Mouse (Mus musculus): ENCODE data around the gene Dscaml1. TPM values are rescaled to one million over a fixed set of nuclear protein-coding genes. Genes with fewer than 3 reads are reported as not detected.

Dscaml1 gene
- 2.3 and 4.8 TPM in 2 replicates for polyA plus RNA-seq (2016; fragmentation: Nextera tagmentation; extraction: Ambion mirVana)

GRCm38 (mm10) chr9:45426456-45426855, at the start of gene Dscaml1:
TSS of gene Dscaml1 (plus strand) at chr9:45426628.
- Histone ChIP-seq H3K27ac (no peak within 1 kb of the TSS), H3K4me2 (replicated peaks) (no peak within 1 kb of the TSS), H3K9ac (no peak within 1 kb of the TSS), H3K9me3 (replicated peaks) (no peaks in the 10 kb centered on the region), H3K4me3 (no peak within 1 kb of the TSS), H3K27me3 (peaks cover 54% of the 10 kb centered on the region), H3K4me1 (peaks cover 15% of the 10 kb centered on the region), H3K36me3 (no peaks in the 10 kb centered on the region)
- WGBS = 76% methylated on average over 4 of the region's 4 CpGs
- no peak for ATAC-seq (ENCODE audit: low FRiP score)

GRCm38 (mm10) chr9:45376883-45377282, 49.5 kb upstream of the Dscaml1 start:
- Histone ChIP-seq H3K4me1 (peaks cover 41% of the 10 kb centered on the region), H3K9ac (no peak overlapping the region), H3K4me2 (replicated peaks) (no peak overlapping the region), H3K27me3 (no peaks in the 10 kb centered on the region), H3K4me3 (no peak overlapping the region), H3K9me3 (replicated peaks) (no peaks in the 10 kb centered on the region), H3K27ac (no peak overlapping the region), H3K36me3 (peaks cover 10% of the 10 kb centered on the region)
- WGBS = 89% methylated on average over 2 of the region's 2 CpGs
- ATAC-seq (ENCODE audit: low FRiP score) = no peak

GRCm38 (mm10) chr9:45380411-45381251, 45.8 kb upstream of the Dscaml1 start:
- Histone ChIP-seq H3K9me3 (replicated peaks) (no peaks in the 10 kb centered on the region), H3K36me3 (peaks cover 8% of the 10 kb centered on the region), H3K4me1 (peaks cover 33% of the 10 kb centered on the region), H3K4me2 (replicated peaks) (no peak overlapping the region), H3K27me3 (no peaks in the 10 kb centered on the region), H3K27ac (peak overlapping the region; percentile 75), H3K9ac (no peak overlapping the region), H3K4me3 (no peak overlapping the region)
- WGBS = 40% methylated on average over 10 of the region's 10 CpGs
- peak; percentile 70 for ATAC-seq (ENCODE audit: low FRiP score)

GRCm38 (mm10) chr9:45382336-45382735, 44.1 kb upstream of the Dscaml1 start:
- Histone ChIP-seq H3K4me1 (peaks cover 31% of the 10 kb centered on the region), H3K36me3 (0 out of 2 replicates have a peak, but pooled peaks cover 3% of the 10 kb centered on the region), H3K9me3 (replicated peaks) (no peaks in the 10 kb centered on the region), H3K27me3 (no peaks in the 10 kb centered on the region), H3K9ac (no peak overlapping the region), H3K4me2 (replicated peaks) (no peak overlapping the region), H3K4me3 (no peak overlapping the region), H3K27ac (no peak overlapping the region)
- no peak for ATAC-seq (ENCODE audit: low FRiP score)
- 80% methylated on average over 5 of the region's 5 CpGs for WGBS

GRCm38 (mm10) chr9:45382834-45383233, 43.6 kb upstream of the Dscaml1 start:
- Histone ChIP-seq H3K9me3 (replicated peaks) (no peaks in the 10 kb centered on the region), H3K9ac (no peak overlapping the region), H3K27me3 (no peaks in the 10 kb centered on the region), H3K4me3 (no peak overlapping the region), H3K27ac (no peak overlapping the region), H3K4me2 (replicated peaks) (no peak overlapping the region), H3K4me1 (peaks cover 29% of the 10 kb centered on the region), H3K36me3 (0 out of 2 replicates have a peak, but pooled peaks cover 3% of the 10 kb centered on the region)
- no peak for ATAC-seq (ENCODE audit: low FRiP score)
- WGBS = 83% methylated on average over 5 of the region's 5 CpGs

GRCm38 (mm10) chr9:45383883-45384282, 42.5 kb upstream of the Dscaml1 start:
- Histone ChIP-seq H3K4me1 (peaks cover 29% of the 10 kb centered on the region), H3K27me3 (no peaks in the 10 kb centered on the region)

GRCm38 (mm10) chr9:45386698-45387097, 39.7 kb upstream of the Dscaml1 start:
- Histone ChIP-seq H3K4me3 (no peak overlapping the region), H3K27ac (no peak overlapping the region), H3K4me1 (peaks cover 2% of the 10 kb centered on the region; the same call in 1 of the 2 replicates), H3K36me3 (peaks cover 3% of the 10 kb centered on the region; the same call in 1 of the 2 replicates), H3K9ac (no peak overlapping the region), H3K4me2 (replicated peaks) (no peak overlapping the region), H3K27me3 (no peaks in the 10 kb centered on the region), H3K9me3 (replicated peaks) (no peaks in the 10 kb centered on the region)
- 92% methylated on average over 5 of the region's 5 CpGs for WGBS
- ATAC-seq (ENCODE audit: low FRiP score) = no peak

More at GRCm38 (mm10) chr9:45383883-45384282, 42.5 kb upstream of the Dscaml1 start:
- Histone ChIP-seq H3K9ac (no peak overlapping the region), H3K4me2 (replicated peaks) (no peak overlapping the region), H3K36me3 (0 out of 2 replicates have a peak, but pooled peaks cover 3% of the 10 kb centered on the region), H3K27ac (no peak overlapping the region), H3K9me3 (replicated peaks) (no peaks in the 10 kb centered on the region), H3K4me3 (no peak overlapping the region)
- WGBS = 98% methylated on average over 6 of the region's 6 CpGs
- no peak for ATAC-seq (ENCODE audit: low FRiP score)

- H3K4me3 ChIP-seq = no peak overlapping the region
- no peaks in the 10 kb centered on the region for H3K9me3 ChIP-seq (replicated peaks)
- no peak overlapping the region for H3K4me2 ChIP-seq (replicated peaks)
- no peak overlapping the region for H3K27ac ChIP-seq
- no peaks in the 10 kb centered on the region for H3K27me3 ChIP-seq
- ATAC-seq (ENCODE audit: low FRiP score) = peak; percentile 64; the same call in 1 of the 2 replicates
- 45% methylated on average over 12 of the region's 12 CpGs for WGBS
- H3K9ac ChIP-seq = no peak overlapping the region
- peaks cover 2% of the 10 kb centered on the region; the same call in 1 of the 2 replicates for H3K4me1 ChIP-seq
- peaks cover 15% of the 10 kb centered on the region for H3K36me3 ChIP-seq
Observed at GRCm38 (mm10) chr9:45388385-45388994, 37.9 kb upstream of the Dscaml1 start.

- Histone ChIP-seq H3K4me3 (no peak overlapping the region), H3K4me2 (replicated peaks) (no peak overlapping the region), H3K27ac (no peak overlapping the region), H3K27me3 (no peaks in the 10 kb centered on the region), H3K36me3 (peaks cover 26% of the 10 kb centered on the region), H3K4me1 (peaks cover 2% of the 10 kb centered on the region; the same call in 1 of the 2 replicates), H3K9ac (no peak overlapping the region), H3K9me3 (replicated peaks) (no peaks in the 10 kb centered on the region)
- ATAC-seq (ENCODE audit: low FRiP score) = no peak
- WGBS = 89% methylated on average over 8 of the region's 8 CpGs
Observed at GRCm38 (mm10) chr9:45389596-45389995, 36.8 kb upstream of the Dscaml1 start.

GRCm38 (mm10) chr9:45391299-45391698, 35.1 kb upstream of the Dscaml1 start:
- Histone ChIP-seq H3K4me2 (replicated peaks) (no peak overlapping the region), H3K27me3 (no peaks in the 10 kb centered on the region), H3K4me3 (no peak overlapping the region), H3K27ac (no peak overlapping the region), H3K9ac (no peak overlapping the region), H3K4me1 (peaks cover 2% of the 10 kb centered on the region; the same call in 1 of the 2 replicates), H3K9me3 (replicated peaks) (no peaks in the 10 kb centered on the region), H3K36me3 (peaks cover 40% of the 10 kb centered on the region)
- ATAC-seq (ENCODE audit: low FRiP score) = no peak
- 80% methylated on average over 7 of the region's 7 CpGs for WGBS

- Histone ChIP-seq H3K27ac (no peak overlapping the region), H3K36me3 (peaks cover 41% of the 10 kb centered on the region), H3K4me3 (no peak overlapping the region), H3K9me3 (replicated peaks) (no peaks in the 10 kb centered on the region), H3K4me1 (no peaks in the 10 kb centered on the region), H3K9ac (no peak overlapping the region), H3K4me2 (replicated peaks) (no peak overlapping the region), H3K27me3 (no peaks in the 10 kb centered on the region; the same call in 1 of the 2 replicates)
- WGBS = 90% methylated on average over 6 of the region's 6 CpGs
- no peak for ATAC-seq (ENCODE audit: low FRiP score)
Observed at GRCm38 (mm10) chr9:45395218-45395617, 31.2 kb upstream of the Dscaml1 start.

- H3K4me2 ChIP-seq (replicated peaks) = no peak overlapping the region
- peaks cover 41% of the 10 kb centered on the region for H3K36me3 ChIP-seq
- H3K27ac ChIP-seq = no peak overlapping the region
- H3K4me1 ChIP-seq = no peaks in the 10 kb centered on the region
- no peak for ATAC-seq (ENCODE audit: low FRiP score)
- no peak overlapping the region for H3K9ac ChIP-seq
- 44% methylated on average over 3 of the region's 3 CpGs for WGBS
- H3K9me3 ChIP-seq (replicated peaks) = no peaks in the 10 kb centered on the region
- no peaks in the 10 kb centered on the region; the same call in 1 of the 2 replicates for H3K27me3 ChIP-seq
- H3K4me3 ChIP-seq = no peak overlapping the region
Observed at GRCm38 (mm10) chr9:45395796-45396195, 30.6 kb upstream of the Dscaml1 start.

Measured in hindbrain, embryonic 12.5 days (tissue).